Mouse (Mus musculus) midbrain, embryonic 14.5 days (tissue): ENCODE measurements around the gene Alk. TPM values are rescaled to one million over a fixed set of nuclear protein-coding genes. Genes with fewer than 3 reads are reported as not detected.

ENCODE experiments used
- ATAC-seq: fragments of 200-750 bp; cut with Nextera tagmentation; 2 replicates; pipeline ENCODE4 v1.8.0; 2017; ENCODE audit warnings: moderate number of reproducible peaks, moderate library complexity; ENCODE audit not compliant: low FRiP score, low TSS enrichment
- DNase-seq: peaks from one replicate; pipeline ENCODE4 v3.0.0-alpha.2; 2015
- H3K27ac ChIP-seq: fragments of 300-500 bp; sonication (generic); replicated peaks from 2 replicates; pipeline ENCODE4 v1.5.1; 2014; ENCODE audit warnings: mild to moderate bottlenecking, low read depth, low read length, moderate library complexity
- H3K27me3 ChIP-seq: fragments of 300-500 bp; sonication (generic); 2 replicates; pipeline ENCODE4 v1.6.1; 2014; ENCODE audit warnings: low read length, control low read depth, mixed read lengths; ENCODE audit not compliant: control insufficient read depth, insufficient read depth
- H3K36me3 ChIP-seq: fragments of 300-500 bp; sonication (generic); 2 replicates; pipeline ENCODE4 v1.6.1; 2014; ENCODE audit warnings: low read length, control low read depth; ENCODE audit not compliant: control insufficient read depth, insufficient read depth
- H3K4me1 ChIP-seq: fragments of 300-500 bp; sonication (generic); 2 replicates; pipeline ENCODE4 v1.6.1; 2014; ENCODE audit warnings: mild to moderate bottlenecking, antibody characterized with exemption, low read length, control low read depth; ENCODE audit not compliant: control insufficient read depth, insufficient read depth
- H3K4me2 ChIP-seq: fragments of 300-500 bp; sonication (generic); 2 replicates; pipeline ENCODE4 v1.6.1; 2014; ENCODE audit warnings: mild to moderate bottlenecking, low read length, moderate library complexity
- H3K4me3 ChIP-seq: fragments of 300-500 bp; sonication (generic); replicated peaks from 2 replicates; pipeline ENCODE4 v1.5.1; 2014; ENCODE audit warnings: low read depth, low read length
- H3K9ac ChIP-seq: fragments of 300-500 bp; sonication (generic); replicated peaks from 2 replicates; pipeline ENCODE4 v1.6.1; 2014; ENCODE audit warnings: mild to moderate bottlenecking, low read length, moderate library complexity
- H3K9me3 ChIP-seq: fragments of 300-500 bp; sonication (generic); 2 replicates; pipeline ENCODE4 v1.6.1; 2016; ENCODE audit warnings: low read length, control low read depth, mixed read lengths; ENCODE audit not compliant: control insufficient read depth
- WGBS: fragments of 180-500 bp; shearing (Covaris S2); extraction: QIAGEN DNeasy Blood & Tissue Kit; methylation state at CpG from one replicate; pipeline ENCODE4 v1.1.7; 2014; 5-methylcytosine and 5-hydroxymethylcytosine counted together
- polyA plus RNA-seq: library from polyadenylated mRNA; unstranded; fragments of >200 nt; fragmentation: Nextera tagmentation; extraction: Ambion mirVana; gene quantifications from 2 replicates; pipeline ENCODE4 v1.2.1, GENCODE M21; 2014

Gene Alk
- polyA plus RNA-seq: 2.6 and 3.8 TPM in 2 replicates

GRCm38 (mm10) chr17:72604610-72604980 is at the start of gene Alk:
Gene Alk, minus strand, starts transcription at chr17:72604627.
- Histone ChIP-seq H3K9me3 (no peaks in the 10 kb centered on the region), H3K27ac (no peak within 1 kb of the TSS)
- peak; percentile 95 for ATAC-seq

GRCm38 (mm10) chr17:72652801-72653200 is 48.4 kb upstream of the Alk start:
- WGBS: 92% methylated on average over 1 of the region's 1 CpGs
- ATAC-seq (no peak), DNase-seq (no peak)
- Histone ChIP-seq H3K27ac (no peak overlapping the region), H3K27me3 (no peaks in the 10 kb centered on the region), H3K9me3 (no peaks in the 10 kb centered on the region), H3K9ac (no peak overlapping the region), H3K36me3 (no peaks in the 10 kb centered on the region), H3K4me2 (no peak overlapping the region), H3K4me1 (peaks cover under 1% of the 10 kb centered on the region; the same call in 1 of the 2 replicates), H3K4me3 (no peak overlapping the region)

More at GRCm38 (mm10) chr17:72604610-72604980, at the start of gene Alk:
- H3K4me3 ChIP-seq: peak within 1 kb of the TSS; percentile 55
- under 1% methylated on average over 32 of the region's 32 CpGs for WGBS
- 0 out of 2 replicates have a peak, but pooled peaks cover 3% of the 10 kb centered on the region for H3K4me1 ChIP-seq
- peaks cover 14% of the 10 kb centered on the region for H3K27me3 ChIP-seq
- peak within 1 kb of the TSS; percentile 94 for H3K4me2 ChIP-seq
- peak; percentile 98 for DNase-seq
- H3K36me3 ChIP-seq: no peaks in the 10 kb centered on the region
- H3K9ac ChIP-seq: peak within 1 kb of the TSS; percentile 51

- no peaks in the 10 kb centered on the region for H3K9me3 ChIP-seq
- H3K4me3 ChIP-seq: no peak overlapping the region
- H3K9ac ChIP-seq: no peak overlapping the region
- H3K36me3 ChIP-seq: no peaks in the 10 kb centered on the region
- ATAC-seq (no peak), DNase-seq (no peak)
- WGBS: 78% methylated on average over 6 of the region's 6 CpGs
- H3K27me3 ChIP-seq: no peaks in the 10 kb centered on the region
- no peak overlapping the region for H3K4me2 ChIP-seq
- no peaks in the 10 kb centered on the region for H3K4me1 ChIP-seq
- no peak overlapping the region for H3K27ac ChIP-seq
These were observed 44.3 kb upstream of the Alk start for GRCm38 (mm10) chr17:72648607-72649217.

- H3K36me3 ChIP-seq: no peaks in the 10 kb centered on the region
- H3K4me1 ChIP-seq: no peaks in the 10 kb centered on the region
- H3K4me3 ChIP-seq: no peak overlapping the region
- H3K4me2 ChIP-seq: no peak overlapping the region
- H3K9me3 ChIP-seq: no peaks in the 10 kb centered on the region
- H3K9ac ChIP-seq: no peak overlapping the region
- ATAC-seq (no peak), DNase-seq (no peak)
- no peaks in the 10 kb centered on the region for H3K27me3 ChIP-seq
- 88% methylated on average over 5 of the region's 5 CpGs for WGBS
- H3K27ac ChIP-seq: no peak overlapping the region
These were observed 41.7 kb upstream of the Alk start for GRCm38 (mm10) chr17:72646167-72646566.

GRCm38 (mm10) chr17:72640095-72640494 is 35.7 kb upstream of the Alk start:
- no peak for ATAC-seq
- no peak overlapping the region for H3K4me3 ChIP-seq
- DNase-seq: peak; percentile 13
- H3K9me3 ChIP-seq: no peaks in the 10 kb centered on the region
- no peaks in the 10 kb centered on the region for H3K27me3 ChIP-seq
- H3K4me1 ChIP-seq: 0 out of 2 replicates have a peak, but pooled peaks cover 4% of the 10 kb centered on the region
- H3K36me3 ChIP-seq: no peaks in the 10 kb centered on the region
- no peak overlapping the region for H3K27ac ChIP-seq
- no peak overlapping the region for H3K4me2 ChIP-seq
- WGBS: 49% methylated on average over 4 of the region's 4 CpGs
- no peak overlapping the region for H3K9ac ChIP-seq

- no peaks in the 10 kb centered on the region for H3K9me3 ChIP-seq
- no peak for ATAC-seq
- WGBS: 76% methylated on average over 7 of the region's 7 CpGs
- 0 out of 2 replicates have a peak, but pooled peaks cover 4% of the 10 kb centered on the region for H3K4me1 ChIP-seq
- no peak overlapping the region for H3K4me2 ChIP-seq
- no peak overlapping the region for H3K4me3 ChIP-seq
- H3K27ac ChIP-seq: no peak overlapping the region
- H3K36me3 ChIP-seq: no peaks in the 10 kb centered on the region
- no peak overlapping the region for H3K9ac ChIP-seq
- no peak for DNase-seq
- H3K27me3 ChIP-seq: no peaks in the 10 kb centered on the region
These were observed 35.0 kb upstream of the Alk start for GRCm38 (mm10) chr17:72639400-72639799.

GRCm38 (mm10) chr17:72606251-72606650 is 1.8 kb upstream of the Alk start:
- no peaks in the 10 kb centered on the region for H3K9me3 ChIP-seq
- H3K36me3 ChIP-seq: no peaks in the 10 kb centered on the region
- DNase-seq: peak; percentile 95
- no peak overlapping the region for H3K4me2 ChIP-seq
- no peak overlapping the region for H3K9ac ChIP-seq
- H3K27ac ChIP-seq: no peak overlapping the region
- ATAC-seq: peak; percentile 43; the same call in 1 of the 2 replicates
- H3K4me1 ChIP-seq: 0 out of 2 replicates have a peak, but pooled peaks cover 3% of the 10 kb centered on the region
- peaks cover 14% of the 10 kb centered on the region for H3K27me3 ChIP-seq
- H3K4me3 ChIP-seq: no peak overlapping the region
- WGBS: 7% methylated on average over 4 of the region's 4 CpGs

- ATAC-seq (peak; percentile 76), DNase-seq (no peak)
- Histone ChIP-seq H3K27me3 (peaks cover 14% of the 10 kb centered on the region), H3K36me3 (no peaks in the 10 kb centered on the region), H3K4me2 (peak overlapping the region; percentile 94), H3K27ac (no peak overlapping the region), H3K9me3 (no peaks in the 10 kb centered on the region), H3K9ac (peak overlapping the region; percentile 51; the same call in 1 of the 2 replicates), H3K4me3 (peak overlapping the region; percentile 55), H3K4me1 (0 out of 2 replicates have a peak, but pooled peaks cover 3% of the 10 kb centered on the region)
- WGBS: 1% methylated on average over 51 of the region's 51 CpGs
These were observed 379 bp downstream of the Alk start for GRCm38 (mm10) chr17:72603886-72604609.
